Mouse (Mus musculus) T-helper 17 cell (primary cell): ENCODE data around the gene Cps1.

Experiments used
- in situ Hi-C, 2 experiments: fragments of 300-600 bp; cut with MboI, MseI; formaldehyde crosslinking; loops; 1 replicate in 1 of 2; 2 replicates in 1 of 2; pipeline ENCODE4 v1.15.1; 2025; ENCODE audit warnings: high pct_unique_total_duplicates in 2 of 2

Cps1 gene

DNA sequence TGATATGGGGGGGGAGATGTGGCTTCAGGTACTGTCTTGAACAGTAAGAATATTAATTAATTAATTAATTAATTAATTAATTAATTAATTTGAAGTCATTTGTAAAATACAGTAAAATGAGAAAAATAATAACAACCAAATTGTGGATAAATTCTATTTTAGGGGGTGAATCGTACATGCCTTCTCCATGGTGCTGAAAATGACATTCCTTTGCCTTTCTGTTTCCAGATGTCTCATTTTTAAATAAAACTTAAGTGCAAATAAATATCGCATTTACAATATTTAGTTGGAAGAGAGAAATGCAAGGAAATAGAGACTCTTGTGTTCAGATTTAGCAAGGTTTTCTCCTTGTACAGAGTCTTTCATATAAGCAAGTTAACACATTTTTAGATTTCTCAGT, 112.0 kb downstream of the Cps1 start:
- in situ Hi-C loops: no loop called here

- in situ Hi-C loops: no loop called here
Measured at GRCm38 (mm10) chr1:67235468-67236217, 112.8 kb downstream of the Cps1 start.

DNA sequence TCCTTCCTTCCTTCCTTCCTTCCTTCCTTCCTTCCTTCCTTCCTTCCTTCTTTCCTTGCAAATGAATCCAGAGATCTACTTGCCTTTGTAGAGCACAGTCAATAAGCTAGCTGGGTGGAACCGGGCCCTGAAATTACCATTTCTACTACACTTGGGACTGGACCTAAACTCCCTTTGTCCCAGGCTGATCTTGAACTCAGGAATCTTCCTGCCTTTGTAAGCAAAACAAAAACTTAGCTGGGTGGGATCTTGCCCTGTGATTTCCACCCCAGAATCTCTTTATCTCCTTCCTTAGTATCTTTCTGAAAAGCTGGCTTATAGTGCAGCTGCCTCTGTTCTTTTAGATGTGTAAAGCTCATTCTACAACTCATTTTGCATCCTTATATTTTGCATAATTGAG, 115.6 kb downstream of the Cps1 start:
- in situ Hi-C loops: no loop called here

GRCm38 (mm10) chr1:67238941-67239340, 116.1 kb downstream of the Cps1 start:
- in situ Hi-C loops: no loop called here

DNA sequence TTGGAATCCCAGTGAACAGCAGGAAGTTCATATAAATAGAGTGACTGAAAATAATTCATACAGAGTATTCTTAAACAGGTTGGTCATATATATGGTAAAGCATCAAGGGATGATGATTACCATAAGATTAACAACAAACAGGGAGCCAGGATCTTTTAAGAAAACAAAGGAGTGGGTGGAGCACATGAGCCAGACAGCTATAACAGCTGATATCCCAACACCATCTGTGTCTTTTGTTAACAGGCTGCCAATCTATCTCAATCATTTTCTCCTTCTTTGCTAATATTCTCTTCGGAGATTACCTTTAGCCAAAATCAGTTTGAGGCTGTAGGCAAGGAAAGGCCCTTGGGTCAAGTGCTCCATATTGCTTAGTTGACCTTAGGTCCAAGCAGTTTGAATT, 142.4 kb downstream of the Cps1 start:
- in situ Hi-C loops: no loop called here

DNA sequence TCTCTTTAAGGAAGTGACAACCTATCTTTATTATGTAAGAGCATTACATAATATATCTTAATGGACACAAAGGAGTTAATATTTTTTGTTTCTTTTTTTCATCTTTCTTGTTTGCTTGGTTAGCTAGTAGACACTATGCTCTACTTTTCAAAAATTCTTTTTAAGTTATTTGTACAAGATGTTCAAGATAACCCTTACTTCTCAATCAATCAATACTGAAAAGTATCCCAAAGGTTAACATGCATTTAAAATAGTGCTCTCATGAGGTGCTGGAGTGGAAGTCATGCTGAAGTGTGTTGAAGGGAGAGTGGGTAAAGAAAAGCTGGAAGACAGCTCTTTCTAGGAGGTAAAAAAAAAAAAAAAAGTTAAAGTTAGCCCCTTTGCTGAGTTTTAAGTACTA, 145.1 kb downstream of the Cps1 start:
- in situ Hi-C loops: no loop called here

- in situ Hi-C loops: no loop called here
Measured at GRCm38 (mm10) chr1:67268450-67268849, 145.6 kb downstream of the Cps1 start.

GRCm38 (mm10) chr1:67276270-67276669, 153.4 kb downstream of the Cps1 start:
- in situ Hi-C loops: no loop called here
